Mouse (Mus musculus) embryonic facial prominence, embryonic 11.5 days (tissue): ENCODE results near the gene Riok1. TPM values are rescaled to one million over a fixed set of nuclear protein-coding genes. Genes with fewer than 3 reads are reported as not detected.

Experiments used
- ATAC-seq: fragments of 200-750 bp; cut with Nextera tagmentation; replicated peaks from 2 replicates; pipeline ENCODE4 v1.8.0; 2017; ENCODE audit warnings: low read depth; ENCODE audit not compliant: insufficient number of reproducible peaks, low FRiP score, low TSS enrichment
- DNase-seq: peaks from one replicate; pipeline ENCODE4 v3.0.0-alpha.2; 2015; ENCODE audit warnings: low spot score
- H3K27ac ChIP-seq: fragments of 300-500 bp; sonication (generic); replicated peaks from 2 replicates; pipeline ENCODE4 v1.5.1; 2014; ENCODE audit warnings: mild to moderate bottlenecking, low read depth, low read length, control low read depth
- H3K27me3 ChIP-seq: fragments of 300-500 bp; sonication (generic); 2 replicates; pipeline ENCODE4 v1.6.1; 2014; ENCODE audit warnings: mild to moderate bottlenecking, low read length, moderate library complexity, mixed read lengths; ENCODE audit not compliant: control insufficient read depth, insufficient read depth
- H3K36me3 ChIP-seq: fragments of 300-500 bp; sonication (generic); replicated peaks from 2 replicates; pipeline ENCODE4 v1.6.1; 2014; ENCODE audit warnings: low read depth, mild to moderate bottlenecking, low read length, moderate library complexity, mixed read lengths; ENCODE audit not compliant: control insufficient read depth, insufficient read depth
- H3K4me1 ChIP-seq: fragments of 300-500 bp; sonication (generic); 2 replicates; pipeline ENCODE4 v1.6.1; 2014; ENCODE audit warnings: low read length, mixed read lengths; ENCODE audit not compliant: control insufficient read depth, insufficient read depth
- H3K4me2 ChIP-seq: fragments of 300-500 bp; sonication (generic); 2 replicates; pipeline ENCODE4 v1.6.1; 2014; ENCODE audit warnings: low read depth, mild to moderate bottlenecking, control low read depth, low read length, moderate library complexity
- H3K4me3 ChIP-seq: fragments of 300-500 bp; sonication (generic); 2 replicates; pipeline ENCODE4 v1.5.1; 2014; ENCODE audit warnings: low read depth, low read length, control low read depth
- H3K9ac ChIP-seq: fragments of 300-500 bp; sonication (generic); replicated peaks from 2 replicates; pipeline ENCODE4 v1.6.1; 2014; ENCODE audit warnings: mild to moderate bottlenecking, control low read depth, low read length
- H3K9me3 ChIP-seq: fragments of 300-500 bp; sonication (generic); replicated peaks from 2 replicates; pipeline ENCODE4 v1.6.1; 2016; ENCODE audit warnings: mild to moderate bottlenecking, low read length, inconsistent platforms, mixed read lengths; ENCODE audit not compliant: control insufficient read depth
- WGBS: fragments of 180-500 bp; shearing (Covaris S2); extraction: QIAGEN DNeasy Blood & Tissue Kit; methylation state at CpG from one replicate; pipeline ENCODE4 v1.1.7; 2014; 5-methylcytosine and 5-hydroxymethylcytosine counted together
- polyA plus RNA-seq: library from polyadenylated mRNA; unstranded; fragments of >200 nt; fragmentation: Nextera tagmentation; extraction: Ambion mirVana; gene quantifications from 2 replicates; pipeline ENCODE4 v1.2.1, GENCODE M21; 2014

Gene Riok1
- polyA plus RNA-seq, 1 experiment from 2014 or later: 54.9 TPM

DNA sequence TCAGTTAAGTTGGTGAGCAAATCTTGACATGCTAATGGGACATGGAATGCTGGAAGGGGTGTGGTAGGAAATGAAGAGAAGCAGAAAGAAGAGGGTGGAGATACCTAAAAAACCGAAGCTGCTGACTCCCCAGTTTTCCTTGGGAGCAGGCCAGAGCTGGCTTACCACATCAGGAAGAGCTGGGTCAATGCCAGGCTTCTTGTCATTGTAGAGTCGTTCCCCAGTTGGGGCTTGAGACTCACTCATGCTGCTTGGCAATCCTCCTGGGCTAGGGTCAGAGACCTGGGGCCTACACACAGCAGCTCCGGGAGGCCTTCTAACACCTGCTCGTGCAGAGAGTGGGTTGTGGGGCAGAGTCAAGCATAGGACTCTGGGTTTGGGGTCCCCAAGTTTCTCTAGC is 34.1 kb downstream of the Riok1 start:
- H3K4me3 ChIP-seq: no peak overlapping the region
- 86% methylated on average over 4 of the region's 4 CpGs for WGBS
- DNase-seq: no peak

DNA sequence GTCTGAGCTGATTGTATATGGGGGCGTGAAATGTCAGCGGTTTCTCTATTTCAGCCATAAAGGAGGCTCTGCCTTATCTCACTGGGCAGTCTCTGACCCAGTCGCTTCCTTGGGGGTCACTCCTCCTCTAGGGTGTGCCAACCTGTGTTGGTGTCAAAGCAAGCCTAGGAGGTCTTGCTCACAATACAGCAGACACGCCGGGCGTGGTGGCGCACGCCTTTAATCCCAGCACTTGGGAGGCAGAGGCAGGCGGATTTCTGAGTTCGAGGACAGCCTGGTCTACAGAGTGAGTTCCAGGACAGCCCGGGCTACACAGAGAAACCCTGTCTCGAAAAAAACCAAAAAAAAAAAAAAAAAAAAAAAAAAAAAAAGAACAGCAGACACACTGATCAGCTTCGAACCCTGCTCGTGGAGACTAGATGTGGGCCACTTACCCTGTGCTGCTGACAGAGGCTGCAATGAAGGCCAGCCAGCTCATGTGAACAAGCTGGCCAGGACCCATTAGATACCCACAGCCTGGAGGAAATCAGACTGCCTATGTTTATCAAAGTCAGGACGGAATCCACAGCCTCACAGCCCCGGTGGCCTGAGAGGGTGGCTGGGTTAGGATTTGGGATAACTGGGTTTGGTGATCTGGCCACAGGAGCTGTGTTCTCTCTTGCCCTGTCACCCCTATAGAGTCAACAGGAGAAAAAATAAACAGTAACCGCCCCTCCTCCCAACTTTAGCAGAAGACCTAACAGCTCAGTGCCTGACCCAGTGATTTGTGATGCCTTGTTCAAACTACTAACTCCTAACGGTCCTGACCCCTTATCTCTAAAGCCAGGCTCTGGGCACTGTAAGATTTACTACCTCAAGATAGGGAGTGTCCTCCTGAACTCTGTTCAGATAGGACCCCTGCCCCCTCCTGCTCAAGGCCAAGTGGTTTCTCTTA is 36.8 kb downstream of the Riok1 start:
- Histone ChIP-seq H3K4me3 (no peak overlapping the region), H3K9me3 (no peaks in the 10 kb centered on the region), H3K27ac (no peak overlapping the region), H3K4me1 (no peaks in the 10 kb centered on the region; the same call in 1 of the 2 replicates), H3K9ac (no peak overlapping the region), H3K36me3 (no peaks in the 10 kb centered on the region), H3K4me2 (no peak overlapping the region), H3K27me3 (no peaks in the 10 kb centered on the region)
- DNase-seq: no peak
- 82% methylated on average over 18 of the region's 18 CpGs for WGBS
- no peak for ATAC-seq

More for the DNA sequence above, 34.1 kb downstream of the Riok1 start:
- Histone ChIP-seq H3K4me1 (no peaks in the 10 kb centered on the region), H3K27me3 (no peaks in the 10 kb centered on the region), H3K9ac (no peak overlapping the region), H3K36me3 (no peaks in the 10 kb centered on the region), H3K4me2 (no peak overlapping the region), H3K27ac (no peak overlapping the region), H3K9me3 (no peaks in the 10 kb centered on the region)
- no peak for ATAC-seq

DNA sequence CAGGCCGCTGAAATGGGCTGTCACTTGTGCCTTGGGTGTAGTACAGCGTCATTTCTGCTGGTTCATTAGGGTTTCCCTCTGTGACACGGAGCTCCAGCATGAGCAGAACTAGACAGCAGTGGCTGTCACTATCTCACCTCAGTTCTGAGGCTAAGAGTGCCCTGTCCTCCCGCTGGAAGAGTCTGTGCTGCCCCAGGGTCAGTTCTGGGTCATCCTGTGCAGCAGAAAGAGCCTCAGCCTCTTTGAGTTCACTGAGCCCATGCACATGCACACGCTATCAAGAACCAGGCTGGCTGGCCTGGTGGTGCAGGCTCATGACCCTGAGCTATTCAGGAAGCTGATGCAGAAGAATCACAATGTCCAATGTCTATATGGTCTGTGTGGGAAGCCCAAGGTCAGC is 37.6 kb downstream of the Riok1 start:
- no peak overlapping the region for H3K27ac ChIP-seq
- no peak overlapping the region for H3K4me3 ChIP-seq
- H3K27me3 ChIP-seq: no peaks in the 10 kb centered on the region
- no peaks in the 10 kb centered on the region; the same call in 1 of the 2 replicates for H3K4me1 ChIP-seq
- no peak overlapping the region for H3K9ac ChIP-seq
- H3K4me2 ChIP-seq: no peak overlapping the region
- 58% methylated on average over 5 of the region's 5 CpGs for WGBS
- no peaks in the 10 kb centered on the region for H3K9me3 ChIP-seq
- no peak for ATAC-seq
- no peaks in the 10 kb centered on the region for H3K36me3 ChIP-seq
- DNase-seq: no peak

DNA sequence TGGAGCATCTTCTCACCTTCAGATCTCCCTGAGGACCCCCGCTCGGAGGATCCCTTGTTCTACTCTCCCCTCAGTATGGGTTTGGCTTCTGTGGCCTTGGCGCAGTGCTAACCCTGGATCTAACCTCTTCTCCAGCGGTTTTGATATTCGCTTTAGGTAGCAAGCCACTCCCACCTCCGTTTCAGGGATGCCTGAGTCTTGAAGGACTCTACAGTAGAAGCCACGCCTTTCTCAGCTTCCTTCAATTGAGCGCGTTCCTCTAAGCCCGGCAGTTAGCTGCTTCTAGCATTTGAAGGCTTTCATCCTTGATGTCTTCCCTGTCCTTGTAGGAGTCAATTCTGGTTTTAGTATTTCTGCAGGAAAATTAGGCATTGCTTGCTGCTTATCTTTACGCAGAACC is 40.3 kb downstream of the Riok1 start:
- 21% methylated on average over 11 of the region's 11 CpGs for WGBS
- no peaks in the 10 kb centered on the region for H3K36me3 ChIP-seq
- H3K4me1 ChIP-seq: no peaks in the 10 kb centered on the region; the same call in 1 of the 2 replicates
- DNase-seq (peak; percentile 62), ATAC-seq (no peak)
- no peak overlapping the region for H3K27ac ChIP-seq
- H3K4me3 ChIP-seq: no peak overlapping the region
- no peak overlapping the region for H3K9ac ChIP-seq
- peak overlapping the region; percentile 7; the same call in 1 of the 2 replicates for H3K4me2 ChIP-seq
- H3K9me3 ChIP-seq: no peaks in the 10 kb centered on the region
- no peaks in the 10 kb centered on the region for H3K27me3 ChIP-seq

DNA sequence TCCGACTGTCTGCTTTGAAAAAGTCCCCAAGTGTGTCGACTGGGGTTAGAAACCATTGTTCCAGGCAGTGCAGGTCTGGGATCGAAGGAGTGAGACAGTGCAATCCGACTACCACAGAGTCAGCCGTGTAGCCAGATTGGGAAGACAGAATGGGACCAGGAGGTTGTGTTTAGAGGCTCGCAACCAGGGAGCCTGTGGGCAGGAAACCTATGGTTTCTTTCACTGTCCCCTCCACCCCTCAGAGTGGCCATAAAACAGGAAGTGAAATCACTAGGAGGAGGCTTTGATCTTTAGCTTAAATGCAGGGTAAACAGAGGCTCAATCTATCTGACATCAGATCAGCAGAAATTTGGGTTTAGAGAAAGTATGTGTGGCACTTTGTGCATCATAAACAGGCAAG is 42.0 kb downstream of the Riok1 start:
- WGBS: 41% methylated on average over 6 of the region's 6 CpGs
- ATAC-seq: no peak

DNA sequence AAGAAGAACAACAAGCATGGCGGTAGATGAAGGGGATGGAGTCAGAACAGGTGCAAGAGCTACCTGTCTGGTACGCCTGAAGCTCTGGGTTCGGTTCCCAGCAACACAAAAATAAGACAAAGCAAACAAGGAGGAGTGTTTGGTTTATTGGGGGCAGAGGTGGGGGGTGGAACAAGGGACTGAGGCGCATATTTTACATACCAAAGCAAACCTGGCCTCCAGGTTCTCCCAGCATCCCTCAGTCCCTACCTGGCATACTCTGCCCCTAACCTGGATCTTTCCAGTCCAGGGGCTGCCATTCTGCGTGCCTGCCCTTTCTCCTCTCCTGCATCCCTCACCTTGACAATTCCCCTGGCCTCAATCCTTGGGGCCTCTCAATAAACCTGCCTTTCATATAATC is 42.6 kb downstream of the Riok1 start:
- 68% methylated on average over 5 of the region's 5 CpGs for WGBS
- no peak for DNase-seq

More for the DNA sequence above, 42.0 kb downstream of the Riok1 start:
- H3K27ac ChIP-seq: no peak overlapping the region
- no peak for DNase-seq
- H3K9ac ChIP-seq: no peak overlapping the region
- H3K36me3 ChIP-seq: no peaks in the 10 kb centered on the region
- no peak overlapping the region for H3K4me2 ChIP-seq
- H3K4me3 ChIP-seq: no peak overlapping the region
- no peaks in the 10 kb centered on the region; the same call in 1 of the 2 replicates for H3K4me1 ChIP-seq
- H3K27me3 ChIP-seq: no peaks in the 10 kb centered on the region
- no peaks in the 10 kb centered on the region for H3K9me3 ChIP-seq

DNA sequence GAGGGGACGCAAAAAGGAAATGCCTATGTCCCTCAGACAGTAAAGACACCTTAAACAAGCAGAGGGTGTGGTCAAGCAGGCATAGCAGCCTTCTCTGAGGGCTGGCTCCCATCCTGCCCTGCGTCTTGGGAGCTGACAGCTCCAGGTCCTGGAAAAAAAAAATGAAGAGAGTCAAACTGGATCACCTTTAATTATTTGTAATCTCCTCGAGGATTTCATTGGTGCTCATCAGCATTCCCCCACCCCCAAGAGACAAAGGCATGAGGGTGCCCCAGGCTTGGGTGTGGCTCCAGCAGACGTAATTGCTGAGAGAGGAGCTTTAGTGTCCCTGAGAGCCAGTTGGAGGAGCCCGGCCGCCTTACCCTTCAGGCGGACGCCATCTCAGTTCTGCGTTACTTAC is 43.2 kb downstream of the Riok1 start:
- H3K9me3 ChIP-seq: no peaks in the 10 kb centered on the region
- H3K4me3 ChIP-seq: no peak overlapping the region
- no peak overlapping the region for H3K4me2 ChIP-seq
- WGBS: 42% methylated on average over 9 of the region's 9 CpGs
- no peaks in the 10 kb centered on the region for H3K27me3 ChIP-seq
- H3K4me1 ChIP-seq: no peaks in the 10 kb centered on the region; the same call in 1 of the 2 replicates
- no peak for DNase-seq
- no peak overlapping the region for H3K27ac ChIP-seq
- no peak for ATAC-seq
- H3K9ac ChIP-seq: no peak overlapping the region
- no peaks in the 10 kb centered on the region for H3K36me3 ChIP-seq

More for the DNA sequence above, 42.6 kb downstream of the Riok1 start:
- Histone ChIP-seq H3K4me3 (no peak overlapping the region), H3K36me3 (no peaks in the 10 kb centered on the region), H3K27me3 (no peaks in the 10 kb centered on the region), H3K9me3 (no peaks in the 10 kb centered on the region), H3K9ac (no peak overlapping the region), H3K4me1 (no peaks in the 10 kb centered on the region; the same call in 1 of the 2 replicates), H3K27ac (no peak overlapping the region), H3K4me2 (no peak overlapping the region)
- ATAC-seq: no peak

DNA sequence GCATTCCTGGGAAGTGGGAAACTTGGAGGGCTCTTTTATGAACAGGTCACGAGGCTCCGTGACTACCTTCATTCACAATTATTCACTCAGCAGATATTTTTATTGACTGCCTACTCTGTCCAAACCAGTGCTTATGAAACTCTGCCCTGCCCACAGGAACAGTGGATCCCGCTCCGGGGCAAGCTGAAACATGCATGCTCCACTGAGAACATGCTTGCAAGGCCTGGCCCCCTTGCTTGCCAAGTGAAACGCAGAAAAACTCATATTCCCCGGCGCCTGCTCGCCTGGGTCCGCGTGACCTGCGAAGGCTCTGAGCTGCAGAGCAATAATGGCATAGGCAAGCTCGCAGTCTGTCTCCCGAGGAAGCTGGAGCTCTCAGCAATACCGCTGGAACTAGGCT is 43.9 kb downstream of the Riok1 start:
- ATAC-seq: no peak
- no peak for DNase-seq
- Histone ChIP-seq H3K4me1 (no peaks in the 10 kb centered on the region; the same call in 1 of the 2 replicates), H3K9me3 (no peaks in the 10 kb centered on the region), H3K27ac (no peak overlapping the region), H3K27me3 (no peaks in the 10 kb centered on the region), H3K36me3 (no peaks in the 10 kb centered on the region), H3K9ac (no peak overlapping the region), H3K4me3 (no peak overlapping the region), H3K4me2 (no peak overlapping the region)
- 80% methylated on average over 14 of the region's 14 CpGs for WGBS
